Mouse (Mus musculus) left cerebral cortex, postnatal 25 days (tissue): ENCODE measurements at regions not wholly inside any gene's neighbourhood (a gene's known extent, or its start where the extent isn't known, plus 50 kb on each side); places are given as distances from the start of the nearest gene placed in this dataset.

Experiments
- DNase-seq, 2 experiments: peaks; one replicate each; pipeline ENCODE4 v3.0.0; 2022; ENCODE audit warnings: low spot score in 2 of 2, mixed read lengths in 1 of 2
- intact Hi-C: fragments of 180-260 bp; cut with DNase I; formaldehyde crosslinking; loops from one replicate; pipeline ENCODE4 v1.15.1; 2025

- intact Hi-C loops: no loop called here
- no peak for DNase-seq
Observed at GRCm38 (mm10) chr16:27507212-27507611, 118.5 kb downstream of the Ccdc50 start.

DNA sequence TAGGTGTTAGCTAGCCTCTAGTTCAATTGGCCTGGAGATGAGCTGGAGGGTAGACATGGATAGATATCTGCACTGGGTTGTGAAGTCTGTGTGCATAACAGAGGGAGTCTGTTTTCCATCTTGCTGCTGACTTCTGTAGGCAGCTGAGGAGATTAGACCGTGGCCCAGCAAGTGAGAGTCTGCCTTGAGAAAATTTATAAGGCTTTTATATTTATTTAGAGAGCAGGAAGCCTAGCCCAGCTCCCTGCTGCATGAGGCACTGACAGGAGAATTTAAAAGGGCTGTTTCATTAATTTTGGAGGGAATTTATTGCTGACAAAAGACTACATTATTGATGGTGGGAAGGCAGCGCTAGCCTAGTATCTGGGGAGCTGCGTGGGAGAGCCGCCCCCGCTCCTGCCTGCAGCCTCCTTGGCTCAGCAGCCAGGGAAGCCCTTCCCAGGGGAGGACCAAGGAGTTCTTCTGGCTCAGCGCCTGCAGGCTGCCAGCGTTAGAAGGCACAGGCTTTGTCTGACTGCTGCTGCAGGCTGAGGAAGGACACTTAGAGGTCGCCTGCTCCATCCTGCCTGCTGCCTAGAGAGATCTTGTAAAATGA is 135.0 kb downstream of the Ccdc50 start:
- intact Hi-C loops: no loop called here

GRCm38 (mm10) chr16:27526669-27527068 is 138.0 kb downstream of the Ccdc50 start:
- DNase-seq: peak in 1 of 2 experiments; percentile 2
- intact Hi-C loops: loop anchor here (5.0 kb wide), 1 partner anchor 966 kb away; no protein-coding TSS in a partner anchor

More for the DNA sequence above, 135.0 kb downstream of the Ccdc50 start:
- DNase-seq: peak; percentile 84 to 89

DNA sequence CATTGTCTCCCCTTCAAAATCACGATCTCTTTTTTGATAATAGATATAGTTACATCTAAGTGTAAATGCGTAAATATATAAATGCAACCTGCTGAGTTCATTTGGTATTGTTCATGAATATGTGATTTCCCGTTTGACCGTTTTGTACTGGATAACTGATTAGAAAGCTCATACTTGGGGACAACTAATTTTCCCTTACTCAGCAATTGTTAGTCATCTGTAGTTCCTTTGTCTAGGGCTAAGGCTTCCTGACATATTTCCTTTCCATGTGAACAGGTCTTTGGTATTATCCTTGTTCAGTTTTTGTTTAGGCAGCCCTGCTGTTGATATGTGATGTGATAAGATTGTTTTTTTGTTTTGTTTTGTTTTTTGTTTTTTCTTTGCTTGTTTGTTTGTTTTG is 142.0 kb downstream of the Ccdc50 start:
- DNase-seq: no peak

More for the DNA sequence above, 142.0 kb downstream of the Ccdc50 start:
- intact Hi-C loops: no loop called here
